Mouse (Mus musculus): Measurements from ENCODE around the gene Upk1a.

Gene Upk1a

DNA sequence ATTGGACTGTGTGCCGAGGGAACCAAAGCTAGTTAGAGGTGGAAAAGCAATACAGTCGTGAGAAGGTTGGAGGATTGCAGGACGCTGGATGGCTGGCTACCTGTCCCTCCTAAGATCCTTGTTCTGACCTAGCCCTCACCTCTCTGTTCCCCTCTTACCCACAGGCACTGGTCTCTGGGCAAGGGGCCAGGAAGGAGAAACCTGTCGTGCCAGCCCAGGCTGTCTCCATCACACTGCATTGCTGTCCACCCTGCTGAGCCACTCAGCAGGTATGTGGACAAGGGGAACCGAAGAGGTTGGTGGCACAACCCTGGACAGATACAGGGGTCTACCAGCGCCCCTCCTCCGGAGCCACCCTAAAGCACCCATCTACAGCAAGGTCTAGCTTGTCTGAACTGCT is 12.0 kb downstream of the Upk1a start:
- no peak for DNase-seq

DNA sequence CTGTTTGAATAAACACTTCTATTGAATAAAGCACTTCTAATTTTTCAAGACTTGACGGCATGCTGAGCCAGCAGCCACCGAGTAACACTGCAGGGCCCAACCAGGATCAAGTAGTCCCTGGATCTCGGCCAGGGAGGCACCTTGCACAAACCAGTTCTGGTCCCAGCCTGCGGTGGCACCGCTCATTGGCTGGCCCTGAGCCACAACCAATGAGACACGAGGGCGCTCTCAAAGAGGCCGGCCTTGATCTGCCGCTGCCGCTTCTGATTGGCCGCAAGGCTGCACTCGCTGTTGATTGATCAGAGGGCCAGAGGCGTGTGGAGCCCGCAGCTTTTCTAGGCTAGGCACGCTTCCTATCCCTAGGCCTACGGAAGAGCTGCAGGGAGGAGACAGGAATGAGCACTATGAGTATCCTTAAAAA is 12.7 kb downstream of the Upk1a start:
- peak; percentile 95 for DNase-seq

DNA sequence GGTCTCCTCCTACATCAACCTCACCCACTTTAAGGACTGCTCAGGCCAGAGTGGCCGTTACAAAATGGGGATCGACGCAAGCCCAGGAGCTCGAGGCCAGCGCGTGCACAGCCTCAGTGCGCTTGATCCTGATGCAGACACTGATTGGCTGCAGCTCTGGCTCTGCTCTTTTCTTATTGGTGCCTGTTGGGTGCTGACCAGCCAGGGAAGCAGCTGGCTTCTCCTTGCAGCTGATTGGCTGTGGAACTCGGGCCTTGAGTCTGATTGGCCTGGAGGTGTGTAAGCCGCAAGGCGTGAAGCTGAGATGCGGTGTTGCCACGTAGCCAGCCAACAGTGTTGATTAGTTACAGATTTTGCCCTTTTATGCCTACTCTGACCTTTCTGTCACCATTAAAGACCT is 13.9 kb downstream of the Upk1a start, which contains the start of gene Zbtb32:
Zbtb32 (minus strand) TSS at position 124 of the 400 bp plus-strand sequence.
- no peak for DNase-seq

DNA sequence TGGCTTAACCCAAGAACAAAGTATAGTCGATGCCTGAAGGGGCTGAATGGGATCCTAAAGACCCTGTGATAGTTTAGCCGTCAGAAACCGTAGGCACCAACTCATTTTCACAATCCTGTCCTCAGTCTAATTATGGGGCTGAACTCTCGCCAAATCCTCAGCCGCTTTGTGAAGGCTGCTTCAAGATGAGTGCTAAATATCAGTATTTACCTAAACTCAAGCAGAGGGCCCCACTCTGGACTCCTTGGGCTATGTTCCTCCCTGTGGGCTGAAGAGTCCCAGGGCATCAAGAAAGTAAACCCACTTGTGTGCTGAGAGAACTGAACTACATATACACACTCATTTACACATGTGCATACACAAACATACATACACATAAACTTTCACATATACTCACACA is 15.8 kb downstream of the Upk1a start:
- DNase-seq: no peak

DNA sequence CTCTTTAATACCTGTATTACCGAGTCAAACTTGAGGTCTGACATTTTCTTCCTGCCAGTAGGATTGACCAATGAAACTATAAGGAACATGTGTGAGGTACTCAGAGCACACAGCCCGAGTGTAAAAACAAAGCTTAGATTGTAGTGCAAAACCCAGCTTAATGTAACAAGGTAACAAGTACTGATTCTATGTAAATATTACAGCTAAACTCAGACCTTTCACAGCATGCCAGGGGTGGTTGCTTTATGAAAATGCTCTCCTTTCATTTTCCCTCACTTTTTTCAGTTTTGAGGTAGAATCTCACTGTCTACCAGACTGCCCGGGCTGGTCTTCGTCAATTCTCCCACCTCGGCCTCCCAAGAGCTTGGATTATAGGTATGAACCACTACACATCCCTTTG is 16.6 kb downstream of the Upk1a start:
- DNase-seq: no peak

DNA sequence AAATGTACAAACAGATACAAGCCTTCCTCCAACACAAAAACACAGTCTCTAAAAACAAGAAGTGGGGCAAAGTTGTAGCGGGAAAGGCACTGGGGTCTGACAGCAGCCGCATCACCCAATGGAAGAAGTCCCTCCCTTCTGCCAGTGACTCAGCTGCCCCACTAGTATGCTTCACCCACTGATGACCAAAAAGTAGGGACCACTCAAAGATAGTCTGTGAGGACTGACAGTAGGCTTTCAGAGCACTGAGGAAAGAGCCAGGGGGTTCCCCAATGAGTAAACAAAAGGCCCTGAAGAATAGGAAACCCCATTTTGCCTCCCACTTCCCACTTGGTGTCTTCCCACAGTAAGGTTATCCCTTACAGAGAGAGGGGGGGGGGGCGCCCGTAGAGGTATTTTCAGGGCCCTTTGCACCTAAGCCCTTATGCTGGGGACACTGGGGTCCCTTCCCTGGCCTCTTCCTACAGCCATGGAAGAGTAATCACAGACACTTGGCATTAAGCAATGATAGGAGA is 18.1 kb downstream of the Upk1a start:
- DNase-seq: no peak

DNA sequence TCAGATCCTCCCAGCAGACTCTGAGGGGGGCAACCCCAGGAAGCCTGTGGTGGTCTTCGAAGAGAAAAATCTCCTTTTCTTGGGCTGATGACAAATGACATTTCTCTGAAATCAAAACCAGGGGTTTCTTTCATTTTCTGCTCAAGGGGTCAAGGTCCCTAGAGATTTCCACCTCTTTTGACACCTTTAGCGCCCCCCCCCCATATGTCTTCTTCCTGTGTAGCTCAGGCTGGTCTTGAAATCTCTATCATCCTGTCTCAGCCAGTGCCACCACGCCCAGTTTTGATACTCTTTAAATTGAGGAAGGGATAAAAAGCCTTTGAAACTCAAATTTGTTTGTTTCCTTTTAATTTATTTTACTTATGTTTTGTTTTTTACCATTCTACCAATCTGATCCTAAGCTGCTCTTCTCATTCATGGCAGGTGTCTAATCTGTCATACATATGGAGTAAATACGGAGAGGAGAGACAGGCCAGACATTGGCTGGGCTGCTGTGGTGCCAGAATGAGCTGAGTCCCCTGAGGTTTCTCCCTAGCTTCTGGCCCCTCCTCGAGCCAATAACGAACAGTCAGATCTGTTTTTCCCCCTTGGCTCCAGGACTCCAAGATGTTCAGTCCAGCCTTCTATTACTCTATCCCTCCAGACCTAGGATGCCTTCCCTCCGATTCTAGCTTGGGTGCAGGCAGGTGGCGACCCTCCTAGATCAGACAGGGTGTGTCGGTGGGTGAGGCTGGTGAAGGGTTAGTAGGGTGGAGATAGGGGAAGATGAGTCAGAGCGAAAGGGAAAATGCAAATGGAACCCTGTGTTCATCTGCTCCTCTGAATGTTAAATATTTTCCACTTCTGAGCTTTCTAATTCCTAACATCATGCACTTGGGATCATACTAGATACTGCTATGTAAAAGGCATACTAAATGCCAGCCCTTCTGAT is 18.8 kb downstream of the Upk1a start:
- no peak for DNase-seq

DNA sequence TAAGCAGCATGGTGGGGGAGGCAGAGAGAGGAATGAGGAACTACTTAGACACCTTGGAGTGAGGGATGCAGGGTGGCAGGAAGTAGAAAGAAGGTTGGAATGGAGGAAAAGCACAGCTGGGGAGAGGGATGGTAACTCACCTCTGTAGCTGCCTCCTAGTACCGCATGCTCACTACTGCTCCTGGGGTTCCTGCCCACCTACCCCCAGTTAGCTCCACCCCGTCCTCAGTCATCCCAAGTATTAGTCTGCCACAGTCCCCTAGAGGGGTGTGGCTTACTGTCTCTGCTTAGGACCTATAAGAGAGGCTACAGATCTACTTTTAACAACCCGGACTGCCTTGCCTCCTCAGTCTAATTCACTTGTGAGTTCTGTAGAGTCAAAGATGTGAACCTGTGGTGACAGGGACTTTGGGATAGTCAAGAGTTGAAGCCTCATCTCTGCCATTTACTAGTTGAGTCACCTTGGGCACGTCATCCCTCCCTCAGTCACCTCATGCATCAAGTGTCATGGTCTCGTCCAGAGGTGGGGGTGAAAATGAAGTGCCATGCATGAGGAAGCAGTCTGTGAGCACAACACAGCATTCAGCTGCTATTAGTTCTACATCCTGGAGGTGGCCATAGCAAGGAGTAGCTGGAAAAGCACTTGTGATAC is 19.7 kb downstream of the Upk1a start:
- no peak for DNase-seq

DNA sequence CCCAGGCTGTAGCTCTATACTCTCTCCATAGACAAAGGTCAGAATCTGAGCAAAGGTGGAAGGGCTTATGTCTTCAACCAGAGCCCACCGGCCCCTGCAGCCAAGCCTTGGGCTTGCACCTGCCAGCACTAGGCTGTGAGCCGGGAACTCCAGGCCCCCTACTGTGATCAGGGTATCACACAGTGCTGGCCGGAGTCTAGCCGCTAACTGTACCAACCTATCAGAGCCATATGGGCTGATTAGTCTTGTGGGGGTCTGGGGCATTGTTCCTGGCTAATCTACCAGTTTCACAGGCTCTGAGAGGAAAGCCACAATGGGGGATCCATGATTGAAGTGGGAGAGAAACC is 21.1 kb downstream of the Upk1a start:
- no peak for DNase-seq

DNA sequence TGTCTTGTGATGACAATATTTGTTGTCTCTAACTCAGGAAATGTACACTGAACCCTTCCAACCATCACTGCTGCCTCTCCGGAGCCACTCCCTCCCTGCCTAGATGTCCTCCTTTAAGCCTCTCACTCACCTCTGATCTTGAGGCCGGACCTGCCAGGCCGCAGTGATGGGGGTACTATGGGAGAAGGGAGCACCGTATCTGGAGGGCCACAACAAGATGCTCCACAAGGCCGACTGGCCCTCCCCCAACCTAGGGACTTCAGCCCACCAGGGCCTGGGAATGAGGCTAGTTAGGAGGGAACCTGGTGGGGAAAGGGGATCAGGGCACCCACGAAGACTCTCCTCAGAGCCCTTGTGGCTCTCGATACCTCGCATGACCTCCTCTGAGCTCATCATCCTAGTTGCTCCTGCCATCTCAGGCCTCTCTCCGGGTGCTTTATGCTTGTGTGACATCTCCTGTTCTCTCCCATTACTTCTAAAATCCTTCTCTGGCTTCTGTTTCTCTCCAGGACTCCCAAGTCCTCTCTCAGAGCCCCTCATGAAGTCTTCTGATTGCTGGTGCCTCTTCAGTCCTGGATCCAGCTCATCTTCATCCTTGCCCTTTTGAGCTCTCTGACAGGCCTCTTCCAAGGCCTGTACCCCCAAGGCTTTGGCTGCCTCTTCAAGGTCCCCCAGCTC is 21.6 kb downstream of the Upk1a start:
- DNase-seq: no peak

DNA sequence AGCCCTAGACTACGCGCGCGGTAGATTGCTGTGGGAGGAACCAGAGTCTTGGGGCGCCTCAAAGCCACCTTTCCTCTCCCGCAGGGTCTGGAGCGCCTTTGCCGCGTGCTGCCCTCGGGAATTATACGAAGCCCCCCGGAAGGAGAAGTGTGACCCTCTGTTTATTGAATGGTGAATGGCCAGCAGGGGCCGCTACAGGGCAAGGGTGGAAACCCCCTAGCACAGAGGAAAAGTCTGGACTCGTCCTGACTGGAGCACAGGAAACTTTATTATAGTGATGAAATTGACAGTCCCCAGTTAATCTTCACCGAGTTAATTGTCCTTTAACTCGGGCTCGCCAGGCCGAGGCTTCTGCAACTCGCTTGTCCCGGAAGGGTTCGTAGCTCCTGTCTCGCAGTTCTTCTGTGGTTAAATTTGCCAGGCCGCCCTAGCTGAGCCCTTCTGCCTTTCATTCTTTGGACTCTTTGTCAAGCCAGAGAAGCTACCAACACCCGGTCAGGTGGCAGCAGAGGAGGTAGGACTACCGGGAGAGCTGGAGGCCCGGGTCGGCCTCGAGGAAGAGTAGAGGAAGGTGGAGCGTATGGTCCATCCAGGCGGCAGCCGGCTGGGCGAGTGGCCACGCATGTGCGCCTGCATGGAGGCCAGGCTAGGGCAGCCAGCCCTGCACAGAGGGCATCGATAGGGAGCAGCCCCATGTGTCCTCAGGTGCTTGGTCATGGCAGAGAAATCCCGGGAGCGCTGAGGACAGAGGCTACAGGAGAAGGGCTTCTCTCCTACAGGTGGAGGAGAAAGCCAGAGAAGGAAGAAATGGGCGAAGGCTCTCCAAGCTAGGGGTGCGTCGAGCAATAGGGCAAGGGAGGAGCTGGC is 23.0 kb downstream of the Upk1a start:
- peak; percentile 60 for DNase-seq

DNA sequence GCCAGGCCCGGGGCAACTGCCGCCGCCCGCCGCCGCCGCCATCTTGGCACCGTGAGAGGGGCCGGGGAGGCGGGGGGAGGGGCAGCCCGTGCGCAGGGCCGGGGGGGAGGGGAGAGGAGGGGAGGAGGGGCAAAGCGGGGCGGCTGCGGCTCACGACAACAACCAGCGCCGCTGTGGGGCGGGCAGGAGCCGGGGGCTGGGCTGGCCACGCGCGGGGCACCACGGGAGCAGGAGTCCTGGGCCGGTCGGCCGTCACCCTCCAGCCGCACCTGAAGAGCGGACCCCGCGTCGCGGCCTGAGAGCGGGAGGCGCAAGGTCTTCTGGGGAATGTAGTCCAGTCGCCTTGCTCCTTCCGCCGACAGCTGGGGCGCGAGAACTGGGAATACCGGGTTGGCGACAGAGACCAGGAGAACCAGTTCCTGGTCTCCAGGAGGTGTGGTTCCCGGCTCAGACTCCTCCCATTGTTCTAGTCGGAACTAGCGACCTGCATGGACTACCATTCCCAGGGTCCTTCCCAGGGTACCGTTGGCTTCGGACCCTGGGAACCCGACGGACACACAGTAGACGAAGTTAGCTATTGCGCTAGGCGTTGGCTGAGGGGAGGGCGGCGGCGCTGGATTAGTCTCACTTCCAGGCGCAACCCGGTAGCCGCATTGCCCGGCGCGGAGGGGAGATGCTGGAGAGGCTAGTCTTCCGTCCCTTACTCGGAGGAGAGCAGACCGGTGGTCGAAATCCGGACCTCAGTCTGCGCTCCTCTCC is 23.8 kb downstream of the Upk1a start, which contains the start of gene Kmt2b:
Kmt2b (minus strand) TSS at position 51 of the 759 bp plus-strand sequence.
- DNase-seq: peak; percentile 98

DNA sequence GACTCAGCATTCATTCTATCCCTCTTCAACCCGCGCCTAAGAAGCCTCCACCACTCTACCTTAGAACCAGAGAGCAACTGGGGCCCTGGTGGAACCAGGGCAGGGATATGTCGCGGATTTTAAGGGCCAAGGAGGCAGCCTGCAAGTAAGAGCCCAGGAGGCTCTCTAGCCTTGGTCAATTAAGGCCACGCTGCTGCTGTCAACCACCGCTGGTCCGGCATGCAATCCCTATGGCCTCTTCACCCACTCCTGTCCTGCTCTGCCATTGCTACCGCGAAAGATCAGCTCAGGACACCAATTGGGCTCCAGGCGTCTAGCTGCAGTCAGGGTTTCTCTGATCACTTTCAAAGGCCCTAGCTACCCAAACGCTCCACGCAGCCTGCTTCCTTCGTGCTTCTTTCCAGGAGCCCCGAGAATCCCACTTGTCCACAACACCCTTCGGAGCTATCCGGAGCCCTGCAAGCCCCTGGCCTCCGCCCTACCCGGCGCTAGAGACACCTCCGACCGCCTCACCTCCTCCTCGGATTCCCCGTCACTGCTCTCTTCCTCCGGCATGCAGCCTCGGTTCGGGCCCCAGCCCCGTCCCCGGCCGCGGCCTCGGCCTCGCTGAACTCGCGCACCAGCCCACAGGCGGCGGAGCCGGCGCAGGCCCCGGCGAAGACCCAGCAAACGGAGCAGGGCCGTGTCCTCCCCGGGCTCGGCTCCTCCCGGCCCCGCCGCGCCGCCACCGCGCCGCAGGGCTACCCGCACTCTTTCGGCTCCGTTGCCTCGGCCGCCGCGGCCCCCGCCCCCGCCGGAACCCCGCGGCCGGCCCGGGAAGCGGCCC is 24.6 kb downstream of the Upk1a start:
- DNase-seq: no peak

DNA sequence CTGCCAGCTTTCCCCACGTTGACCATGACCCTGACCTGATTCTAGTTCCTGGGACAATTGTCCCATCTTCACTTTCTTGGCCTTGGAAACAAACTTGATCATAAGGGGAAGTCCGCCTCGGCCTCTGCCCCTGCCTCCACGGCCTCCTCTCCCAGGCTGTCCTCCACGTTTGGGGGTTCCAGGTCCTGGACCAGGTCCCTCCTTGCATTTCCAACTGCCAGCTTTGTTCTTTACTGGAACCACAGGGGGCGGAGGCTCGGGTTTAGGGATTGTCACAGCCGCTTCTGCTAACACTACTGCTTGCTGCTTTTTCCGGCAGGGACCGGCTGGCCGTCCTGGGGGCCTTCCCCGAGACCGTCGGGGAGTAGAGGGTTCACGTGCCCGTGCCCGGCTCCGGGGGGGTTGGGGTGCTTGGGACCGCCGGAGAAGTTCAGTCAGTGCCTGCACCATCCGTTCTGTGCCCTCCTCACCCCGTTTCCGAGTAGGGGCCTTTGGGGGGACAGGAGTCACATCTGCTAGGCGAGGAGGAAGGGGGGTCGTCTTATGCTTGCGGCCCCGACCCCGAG is 26.1 kb downstream of the Upk1a start:
- DNase-seq: no peak

DNA sequence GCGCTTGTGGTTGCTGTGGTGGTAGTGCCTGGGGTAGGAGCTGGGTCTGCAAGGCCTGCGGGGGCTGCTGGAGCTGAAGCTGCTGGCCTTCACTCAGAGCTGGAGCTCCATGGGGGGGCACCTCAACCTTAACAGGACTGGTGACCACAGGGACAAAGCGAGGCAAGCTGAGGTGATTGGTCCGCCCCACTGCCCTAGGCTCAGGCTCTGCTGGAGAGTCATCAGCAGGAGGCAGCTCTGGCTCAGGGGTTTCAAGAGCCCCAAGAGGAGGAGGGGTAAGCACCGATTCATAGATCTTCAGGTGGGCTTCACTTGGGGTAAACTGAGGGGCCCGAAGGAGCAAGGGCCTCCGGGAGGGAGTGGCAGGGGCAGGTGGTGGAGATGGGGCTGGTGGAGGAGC is 27.5 kb downstream of the Upk1a start:
- DNase-seq: no peak

DNA sequence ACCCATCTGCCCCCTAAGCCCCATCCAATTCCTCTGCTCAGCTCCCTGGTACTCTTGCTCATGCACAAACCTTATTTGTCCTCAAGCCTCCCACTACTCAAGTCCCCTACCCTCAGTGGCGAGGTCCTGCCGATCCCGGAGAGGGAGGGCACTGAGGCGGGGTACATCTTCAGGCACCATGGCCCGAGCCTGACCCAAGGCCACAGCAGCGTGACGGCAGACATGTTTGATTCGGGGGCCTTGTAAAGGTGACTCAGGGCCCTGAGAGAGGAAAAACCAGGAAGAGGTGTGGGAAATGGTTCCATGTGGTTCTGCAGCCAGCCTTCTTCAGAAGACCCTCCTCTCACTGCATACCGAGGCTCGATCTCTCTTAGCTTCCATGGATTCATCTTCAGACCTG is 28.3 kb downstream of the Upk1a start:
- DNase-seq: no peak

DNA sequence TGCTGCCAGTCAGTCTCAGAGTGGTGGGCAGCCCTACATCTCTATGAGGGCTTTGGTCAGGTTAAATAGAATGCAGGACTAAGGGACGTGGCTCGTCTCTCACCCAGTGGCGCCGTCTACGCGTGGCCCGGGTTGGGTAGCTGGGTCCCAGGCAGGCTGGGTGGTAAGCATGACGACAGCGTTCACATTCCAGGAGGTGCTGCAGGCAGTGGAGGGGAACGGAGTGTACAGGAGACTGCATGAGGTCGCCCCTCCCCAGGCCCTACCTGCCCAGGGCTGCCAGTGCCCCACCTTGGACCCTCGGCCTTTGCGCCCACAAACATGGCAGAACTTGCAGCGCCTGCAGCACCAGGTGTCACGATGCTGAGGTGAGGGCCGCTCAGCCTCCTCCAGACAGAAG is 31.1 kb downstream of the Upk1a start:
- no peak for DNase-seq

DNA sequence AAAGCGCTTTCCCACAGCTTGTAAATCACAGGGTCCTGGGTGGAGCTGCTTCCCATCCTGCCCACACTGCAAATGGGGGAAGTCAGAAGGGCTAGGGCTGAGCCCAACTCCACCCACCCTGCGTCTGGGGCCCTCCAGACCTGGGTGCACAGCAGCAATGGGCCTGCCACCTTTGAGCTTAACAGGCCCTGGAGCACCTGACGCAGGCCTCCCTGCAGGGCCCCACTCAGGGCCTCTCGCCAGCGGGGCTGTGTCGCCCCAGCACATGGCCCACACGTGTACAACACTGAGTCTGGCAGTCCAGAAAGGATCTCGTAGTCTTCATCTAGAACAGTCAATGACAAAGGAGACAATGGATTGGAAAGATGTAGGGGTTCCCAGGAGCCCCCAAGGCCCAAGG is 32.7 kb downstream of the Upk1a start:
- DNase-seq: no peak

DNA sequence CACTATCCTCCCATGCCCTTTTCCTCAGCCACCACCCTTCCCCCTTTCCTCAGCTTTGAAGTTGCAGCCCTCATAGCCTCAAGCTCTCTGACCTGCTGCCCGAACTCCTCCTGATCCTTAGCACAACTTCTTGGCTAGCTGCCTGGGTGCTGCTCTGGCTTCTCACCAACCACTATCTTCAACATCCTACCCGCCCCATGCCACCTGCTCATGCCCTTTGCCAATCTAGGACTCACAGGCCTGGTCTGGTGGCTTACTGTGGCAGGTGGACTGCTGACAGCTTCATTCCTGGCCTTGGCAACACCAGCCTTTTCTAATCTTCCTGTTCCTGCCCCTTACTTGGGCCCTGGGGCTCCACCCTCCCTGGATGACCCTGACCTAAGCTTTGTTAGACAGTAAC is 39.7 kb downstream of the Upk1a start:
- DNase-seq: no peak

DNA sequence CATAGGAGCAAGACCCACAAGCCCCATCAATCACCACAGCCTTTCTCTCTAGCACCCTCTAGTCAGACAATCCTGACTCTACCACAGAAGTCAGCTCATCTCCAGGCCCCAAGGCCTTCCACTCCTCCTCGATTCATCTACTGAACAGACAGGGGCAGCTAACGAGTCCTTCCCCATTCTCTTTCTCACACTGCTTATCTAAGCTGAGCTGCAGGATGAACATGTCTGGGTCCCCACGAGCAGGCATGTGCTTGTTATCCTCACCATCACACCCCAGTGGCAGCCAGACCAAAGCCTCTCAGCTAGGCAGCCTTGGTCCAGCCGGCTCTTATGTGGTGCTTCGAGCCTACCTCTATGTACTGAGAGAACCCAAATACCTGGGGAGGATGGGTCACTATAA is 40.3 kb downstream of the Upk1a start:
- no peak for DNase-seq

Data from layer of hippocampus, adult 9-11 months (tissue).